Mouse (Mus musculus) embryonic facial prominence, embryonic 14.5 days (tissue): ENCODE measurements around the gene Ctnna3. TPM values are rescaled to one million over a fixed set of nuclear protein-coding genes. Genes with fewer than 3 reads are reported as not detected.
A peak's percentile ranks its signal among the peaks of the same experiment; 100 is the strongest.
"Not testable (repeated sequence)": the region's sequence is repeated elsewhere in the genome, so short reads cannot be mapped to it uniquely, and the experiment has no call there.

Source experiments
- ATAC-seq: fragments of 200-750 bp; cut with Nextera tagmentation; 2 replicates; pipeline ENCODE4 v1.8.0; 2017; ENCODE audit warnings: low read depth, moderate number of reproducible peaks, moderate TSS enrichment
- DNase-seq: peaks from one replicate; pipeline ENCODE4 v3.0.0-alpha.2; 2015; ENCODE audit warnings: low spot score
- H3K27ac ChIP-seq: fragments of 300-500 bp; sonication (generic); replicated peaks from 2 replicates; pipeline ENCODE4 v1.5.1; 2014; ENCODE audit warnings: low read depth, mild to moderate bottlenecking, low read length, moderate library complexity
- H3K27me3 ChIP-seq: fragments of 300-500 bp; sonication (generic); replicated peaks from 2 replicates; pipeline ENCODE4 v1.6.1; 2014; ENCODE audit warnings: low read length; ENCODE audit not compliant: control insufficient read depth, insufficient read depth
- H3K36me3 ChIP-seq: fragments of 300-500 bp; sonication (generic); 2 replicates; pipeline ENCODE4 v1.6.1; 2014; ENCODE audit warnings: low read length, mixed read lengths; ENCODE audit not compliant: control insufficient read depth, insufficient read depth
- H3K4me1 ChIP-seq: fragments of 300-500 bp; sonication (generic); 2 replicates; pipeline ENCODE4 v1.6.1; 2014; ENCODE audit warnings: antibody characterized with exemption, low read length; ENCODE audit not compliant: control insufficient read depth, insufficient read depth
- H3K4me2 ChIP-seq: fragments of 300-500 bp; sonication (generic); 2 replicates; pipeline ENCODE4 v1.6.1; 2014; ENCODE audit warnings: low read depth, mild to moderate bottlenecking, low read length, moderate library complexity, mixed read lengths
- H3K4me3 ChIP-seq: fragments of 300-500 bp; sonication (generic); 2 replicates; pipeline ENCODE4 v1.5.1; 2014; ENCODE audit warnings: low read depth, mild to moderate bottlenecking, low read length
- H3K9ac ChIP-seq: fragments of 300-500 bp; sonication (generic); 2 replicates; pipeline ENCODE4 v1.6.1; 2014; ENCODE audit warnings: low read depth, mild to moderate bottlenecking, low read length, moderate library complexity, mixed read lengths
- H3K9me3 ChIP-seq: fragments of 300-500 bp; sonication (generic); 2 replicates; pipeline ENCODE4 v1.6.1; 2016; ENCODE audit warnings: low read length; ENCODE audit not compliant: control insufficient read depth
- WGBS: fragments of 180-500 bp; shearing (Covaris S2); extraction: QIAGEN DNeasy Blood & Tissue Kit; methylation state at CpG from one replicate; pipeline ENCODE4 v1.1.7; 2014; 5-methylcytosine and 5-hydroxymethylcytosine counted together
- polyA plus RNA-seq: library from polyadenylated mRNA; unstranded; fragments of >200 nt; fragmentation: Nextera tagmentation; extraction: Ambion mirVana; gene quantifications from 2 replicates; pipeline ENCODE4 v1.2.1, GENCODE M21; 2014

Ctnna3 gene
- polyA plus RNA-seq, 1 experiment from 2014 or later, result 1.6 TPM

DNA sequence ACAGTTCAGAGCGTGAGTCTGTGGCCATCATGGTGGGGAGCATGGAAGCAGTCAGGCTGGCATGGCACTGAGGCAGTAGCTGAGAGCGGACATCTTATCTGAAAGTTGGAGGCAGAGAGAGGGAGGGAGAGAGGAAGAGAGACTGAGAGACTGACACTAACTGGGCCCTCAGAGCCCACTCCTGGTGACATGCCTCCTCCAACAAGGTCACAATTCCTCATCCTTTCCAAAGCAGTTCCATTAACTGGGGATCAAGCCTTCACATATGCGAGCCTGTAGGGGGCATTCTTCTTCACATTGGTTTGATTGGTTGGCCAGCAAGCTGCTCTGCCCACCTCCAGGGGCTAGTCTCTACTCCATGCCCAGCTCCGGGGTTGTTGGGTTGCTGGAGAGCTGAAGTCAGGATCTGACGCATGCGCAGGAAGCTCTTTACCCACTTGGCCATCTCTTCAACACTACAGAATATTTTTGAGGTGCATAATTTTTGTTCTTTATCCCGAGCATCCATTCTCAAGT is 1.4 kb downstream of the Ctnna3 start:
- H3K4me2 ChIP-seq, result no peak overlapping the region
- no peak overlapping the region for H3K4me3 ChIP-seq
- H3K9me3 ChIP-seq, result no peaks in the 10 kb centered on the region
- no peak for ATAC-seq
- no peaks in the 10 kb centered on the region for H3K4me1 ChIP-seq
- DNase-seq, result no peak
- no peak overlapping the region for H3K9ac ChIP-seq
- 82% methylated on average over 7 of the region's 7 CpGs for WGBS
- H3K36me3 ChIP-seq, result no peaks in the 10 kb centered on the region
- H3K27me3 ChIP-seq, result no peaks in the 10 kb centered on the region
- no peak overlapping the region for H3K27ac ChIP-seq

DNA sequence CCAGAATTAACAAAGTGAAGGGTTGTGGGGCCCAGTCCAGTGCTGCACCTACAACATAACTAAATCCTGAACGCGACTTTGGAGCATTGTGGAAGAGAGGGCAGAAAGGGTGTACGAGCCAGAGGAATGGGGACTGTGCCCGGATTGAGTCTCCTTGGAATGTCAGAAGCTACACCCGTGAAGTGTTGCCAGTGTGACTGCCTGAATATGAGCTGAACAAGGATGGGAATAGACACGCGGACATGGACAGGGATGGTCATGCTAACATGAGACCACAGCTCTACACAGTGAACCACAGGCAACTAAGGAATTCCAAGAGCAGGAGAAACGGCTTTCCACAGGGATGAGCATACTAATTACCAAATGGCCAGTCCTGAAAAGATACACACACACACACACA is 2.2 kb downstream of the Ctnna3 start:
- no peak overlapping the region for H3K4me2 ChIP-seq
- H3K9ac ChIP-seq, result no peak overlapping the region
- H3K27ac ChIP-seq, result no peak overlapping the region
- no peaks in the 10 kb centered on the region for H3K27me3 ChIP-seq
- DNase-seq (no peak), ATAC-seq (no peak)
- H3K36me3 ChIP-seq, result no peaks in the 10 kb centered on the region
- WGBS, result 90% methylated on average over 8 of the region's 8 CpGs
- no peak overlapping the region for H3K4me3 ChIP-seq
- H3K9me3 ChIP-seq, result no peaks in the 10 kb centered on the region
- H3K4me1 ChIP-seq, result no peaks in the 10 kb centered on the region

DNA sequence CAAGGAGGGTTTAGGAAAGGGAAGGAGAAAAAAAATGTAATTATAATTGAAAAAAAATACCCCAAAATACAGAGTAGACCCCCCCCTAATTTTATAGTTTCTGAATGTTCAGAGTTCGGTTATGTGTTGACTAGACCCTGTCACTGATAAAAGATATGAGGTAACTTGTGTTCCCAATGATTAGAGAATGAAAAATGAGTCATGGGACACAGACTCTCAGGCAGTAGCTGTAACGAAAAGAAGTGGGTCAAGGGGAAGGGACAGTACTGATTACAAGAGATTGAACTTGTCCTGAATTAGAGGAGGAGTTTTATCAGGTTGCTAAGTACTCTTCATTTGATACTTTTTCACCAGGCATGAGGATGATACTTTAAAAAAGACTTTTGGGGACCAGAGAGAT is 3.0 kb downstream of the Ctnna3 start:
- Histone ChIP-seq H3K4me1 (no peaks in the 10 kb centered on the region), H3K4me2 (no peak overlapping the region), H3K9ac (no peak overlapping the region), H3K9me3 (no peaks in the 10 kb centered on the region), H3K36me3 (no peaks in the 10 kb centered on the region), H3K4me3 (no peak overlapping the region), H3K27me3 (no peaks in the 10 kb centered on the region), H3K27ac (no peak overlapping the region)
- 74% methylated on average over 2 of the region's 2 CpGs for WGBS
- no peak for ATAC-seq
- DNase-seq, result no peak

DNA sequence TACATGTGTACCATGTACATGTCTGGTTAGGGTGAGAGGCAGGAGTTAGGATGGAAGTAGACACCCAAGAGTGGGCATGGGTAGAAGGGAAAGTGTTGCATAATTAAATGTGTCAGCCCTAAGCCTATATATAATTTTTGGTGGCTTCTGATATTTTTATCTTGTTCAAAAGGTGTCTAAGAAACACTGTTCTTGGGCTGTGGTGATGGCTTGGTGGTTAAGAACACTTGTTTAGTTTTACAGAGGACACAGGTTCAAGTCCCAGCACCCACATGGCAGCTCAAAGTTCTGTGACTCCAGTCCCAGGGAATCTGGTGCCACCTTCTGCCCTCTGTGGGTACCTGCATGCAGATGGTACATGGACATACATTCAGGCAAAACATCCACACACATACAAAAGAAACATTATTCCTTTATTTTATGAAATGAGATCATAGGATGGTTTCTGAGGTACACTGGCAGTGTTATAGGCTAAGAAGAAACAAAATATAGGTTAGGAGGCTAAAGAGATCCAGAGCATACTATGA is 8.9 kb downstream of the Ctnna3 start:
- Histone ChIP-seq H3K27me3 (no peaks in the 10 kb centered on the region), H3K9me3 (no peaks in the 10 kb centered on the region), H3K4me1 (no peaks in the 10 kb centered on the region), H3K4me2 (no peak overlapping the region), H3K4me3 (no peak overlapping the region), H3K27ac (no peak overlapping the region), H3K9ac (no peak overlapping the region), H3K36me3 (no peaks in the 10 kb centered on the region)
- no peak for ATAC-seq
- DNase-seq, result no peak

DNA sequence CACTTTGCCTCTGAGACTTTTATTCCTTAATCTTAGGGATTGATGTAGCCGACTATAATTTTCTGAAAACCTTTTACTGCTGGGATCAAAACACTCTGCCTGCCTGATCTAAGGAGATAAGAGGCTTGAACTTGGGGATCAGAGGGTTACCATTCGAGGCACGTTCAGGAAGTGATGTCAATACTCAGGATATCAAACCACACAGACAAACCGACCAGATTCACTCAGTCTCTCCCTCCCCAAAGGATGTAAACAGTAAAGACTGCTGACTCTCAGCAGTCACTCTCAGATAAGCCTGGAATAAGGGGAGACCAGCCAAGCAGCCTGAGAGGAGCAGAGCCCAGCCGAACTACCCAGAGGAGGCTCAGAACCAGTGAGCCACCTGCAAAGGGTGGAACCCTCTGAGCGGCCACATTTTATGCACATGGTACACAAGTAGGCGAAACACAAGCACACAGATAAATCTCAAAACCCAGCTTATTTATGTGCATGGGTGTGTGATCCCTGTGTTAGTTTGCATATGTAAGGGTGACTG is 9.9 kb downstream of the Ctnna3 start:
- no peaks in the 10 kb centered on the region for H3K27me3 ChIP-seq
- no peaks in the 10 kb centered on the region for H3K4me1 ChIP-seq
- no peaks in the 10 kb centered on the region for H3K9me3 ChIP-seq
- H3K36me3 ChIP-seq, result no peaks in the 10 kb centered on the region
- 65% methylated on average over 7 of the region's 7 CpGs for WGBS
- DNase-seq (no peak), ATAC-seq (no peak)
- no peak overlapping the region for H3K4me2 ChIP-seq
- H3K4me3 ChIP-seq, result no peak overlapping the region
- H3K9ac ChIP-seq, result no peak overlapping the region
- H3K27ac ChIP-seq, result no peak overlapping the region

DNA sequence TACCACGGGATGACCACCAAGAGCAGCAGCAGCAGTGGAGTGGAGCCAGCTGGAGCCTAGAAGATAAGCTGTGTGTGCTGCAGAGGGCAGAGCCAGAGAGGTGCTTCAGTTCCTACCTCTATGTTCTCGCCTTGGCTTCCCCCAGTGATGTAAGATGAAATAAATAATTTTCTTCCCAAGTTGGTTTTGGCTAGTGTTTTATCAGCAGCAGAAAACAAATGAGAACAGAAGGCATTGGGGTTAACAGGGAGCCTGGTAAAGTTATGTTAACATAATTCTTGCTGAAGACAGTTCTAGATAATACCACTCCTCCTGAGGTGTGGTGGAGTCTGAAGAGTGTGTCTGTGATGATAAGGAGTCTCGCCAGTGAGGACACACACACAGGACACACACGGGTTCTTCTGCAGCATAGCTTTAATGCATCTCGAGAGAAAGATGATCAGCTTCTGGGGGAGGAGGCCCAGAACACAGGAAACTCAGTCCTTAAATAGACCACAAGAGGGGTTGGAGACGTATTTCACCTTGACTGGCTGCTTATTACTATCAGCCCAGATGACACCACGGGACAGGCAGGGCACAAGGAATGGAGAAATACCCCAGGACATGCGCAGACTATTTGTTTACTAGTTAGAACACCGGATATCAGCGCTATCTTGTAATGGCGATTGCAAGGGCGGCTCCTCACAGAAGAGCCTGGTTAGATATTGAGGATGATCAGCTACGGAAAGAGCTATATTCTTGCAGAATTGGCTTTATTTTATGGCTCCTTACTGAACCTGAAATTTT is 14.9 kb downstream of the Ctnna3 start:
- H3K9ac ChIP-seq, H3K9me3 ChIP-seq, H3K4me2 ChIP-seq, DNase-seq, H3K27me3 ChIP-seq, ATAC-seq, H3K4me1 ChIP-seq, H3K27ac ChIP-seq, H3K4me3 ChIP-seq, H3K36me3 ChIP-seq: not testable (repeated sequence)
- WGBS, result 84% methylated on average over 13 of the region's 13 CpGs

DNA sequence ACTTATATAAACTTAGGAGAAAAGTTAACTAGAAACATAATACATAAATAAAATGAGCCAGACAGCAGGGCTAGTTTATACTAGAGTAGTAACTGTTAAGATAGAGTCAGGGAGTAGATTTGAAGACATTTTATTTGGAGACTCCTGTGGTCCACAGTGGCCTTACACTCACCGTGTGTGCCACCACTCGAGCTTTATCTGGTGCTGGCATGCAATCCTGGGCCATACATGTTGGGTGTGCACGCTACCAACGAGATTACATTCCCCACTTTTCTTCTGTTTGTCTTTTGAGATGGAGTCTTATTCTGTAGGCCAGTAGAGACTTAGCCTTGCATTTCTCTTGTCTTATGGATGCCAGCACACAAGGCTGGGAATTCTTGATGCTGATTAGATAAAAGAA is 24.0 kb downstream of the Ctnna3 start:
- DNase-seq, result no peak

DNA sequence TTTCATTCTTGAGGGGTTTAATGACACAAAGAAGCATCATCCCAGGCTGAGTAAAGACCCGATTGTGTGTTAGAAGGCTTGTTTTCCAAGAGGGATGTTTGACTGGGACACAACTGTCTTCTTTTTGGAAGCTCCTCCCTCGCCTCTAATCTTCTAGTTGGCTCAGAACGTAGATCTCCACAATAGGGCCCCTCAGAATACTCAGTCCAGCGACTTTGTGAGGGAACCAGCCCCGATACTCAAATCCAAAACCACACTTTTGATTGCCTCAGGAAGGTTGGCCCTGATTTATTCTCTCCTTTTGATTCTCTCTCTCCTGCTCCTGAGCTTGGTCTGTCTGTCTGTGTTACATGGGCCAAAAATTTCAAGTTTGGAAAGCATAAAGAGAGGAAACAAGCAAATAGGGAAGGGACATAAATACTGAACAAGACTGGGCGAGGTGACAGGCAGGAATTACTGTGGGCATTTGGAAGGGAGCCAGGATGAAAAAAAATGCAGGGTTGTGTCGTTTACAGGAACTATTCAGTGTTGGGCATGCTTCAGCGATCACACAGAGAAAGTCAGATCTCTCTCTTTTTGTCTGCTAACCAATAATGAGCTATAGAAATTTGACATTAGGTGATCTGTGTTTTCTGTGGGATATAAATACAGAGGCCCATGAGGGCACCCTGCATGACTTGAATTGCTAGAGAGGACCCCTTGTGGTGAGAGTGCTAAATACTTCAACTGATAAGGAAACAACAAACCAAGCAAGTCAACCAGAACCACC is 25.4 kb downstream of the Ctnna3 start:
- no peaks in the 10 kb centered on the region for H3K27me3 ChIP-seq
- no peak overlapping the region for H3K4me2 ChIP-seq
- H3K4me1 ChIP-seq, result no peaks in the 10 kb centered on the region
- H3K9me3 ChIP-seq, result no peaks in the 10 kb centered on the region
- no peak overlapping the region for H3K4me3 ChIP-seq
- H3K36me3 ChIP-seq, result no peaks in the 10 kb centered on the region
- DNase-seq (peak; percentile 73), ATAC-seq (peak; percentile 70; the same call in 1 of the 2 replicates)
- WGBS, result 44% methylated on average over 8 of the region's 8 CpGs
- H3K9ac ChIP-seq, result no peak overlapping the region
- no peak overlapping the region for H3K27ac ChIP-seq

More for the DNA sequence above, 24.0 kb downstream of the Ctnna3 start:
- no peak overlapping the region for H3K27ac ChIP-seq
- no peaks in the 10 kb centered on the region for H3K4me1 ChIP-seq
- H3K4me3 ChIP-seq, result no peak overlapping the region
- no peak overlapping the region for H3K9ac ChIP-seq
- H3K27me3 ChIP-seq, result no peaks in the 10 kb centered on the region
- no peak overlapping the region for H3K4me2 ChIP-seq
- WGBS, result 87% methylated on average over 4 of the region's 4 CpGs
- H3K9me3 ChIP-seq, result no peaks in the 10 kb centered on the region
- ATAC-seq, result no peak
- H3K36me3 ChIP-seq, result no peaks in the 10 kb centered on the region
